Mouse (Mus musculus) CH12.LX (cell line): ENCODE results near the gene Nsun3. TPM values are rescaled to one million over a fixed set of nuclear protein-coding genes. Genes with fewer than 3 reads are reported as not detected.
A peak's percentile ranks its signal among the peaks of the same experiment; 100 is the strongest.

ENCODE experiments used
- DNase-seq: peaks from one replicate; pipeline ENCODE4 v3.0.0-alpha.2; 2013; ENCODE audit errors: extremely low read depth
- H3K27ac ChIP-seq: 2 replicates; pipeline ENCODE4 v1.5.1; 2012; ENCODE audit warnings: low read depth, mild to moderate bottlenecking, control low read depth, moderate library complexity; ENCODE audit not compliant: insufficient read depth
- H3K27me3 ChIP-seq: replicated peaks from 2 replicates; pipeline ENCODE3; 2012; ENCODE audit warnings: inconsistent platforms
- H3K36me3 ChIP-seq, 2 experiments: replicated peaks in 1 of 2; 2 replicates each; pipeline versions ENCODE3 to v1.6.1; 2012; ENCODE audit warnings: inconsistent platforms in 1 of 2, low read length in 1 of 2, mild to moderate bottlenecking in 1 of 2, mixed read lengths in 1 of 2, moderate library complexity in 1 of 2; ENCODE audit not compliant: control insufficient read depth in 1 of 2, insufficient read depth in 1 of 2
- H3K4me1 ChIP-seq, 2 experiments: 2 replicates each; pipeline ENCODE4 v1.6.1; 2012; ENCODE audit warnings: inconsistent platforms in 1 of 2, moderate library complexity in 1 of 2; ENCODE audit not compliant: insufficient read depth in 2 of 2, control insufficient read depth in 1 of 2
- H3K4me2 ChIP-seq: 2 replicates; pipeline ENCODE4 v1.6.1; 2012; ENCODE audit warnings: low read depth, mild to moderate bottlenecking, control low read depth; ENCODE audit not compliant: poor library complexity, insufficient read depth, severe bottlenecking
- H3K4me3 ChIP-seq, 3 experiments: fragments of 150-350 bp in 1 of 3; sonication (generic) in 1 of 3; replicated peaks in 1 of 3; 2 replicates each; pipeline versions ENCODE3 to v1.5.1; 2011 to 2012; ENCODE audit warnings: low read depth in 2 of 3, low read length in 2 of 3, mild to moderate bottlenecking in 2 of 3, moderate library complexity in 2 of 3, control low read depth in 1 of 3, improper control_type of control experiment in 1 of 3, inconsistent platforms in 1 of 3, mixed read lengths in 1 of 3; ENCODE audit not compliant: poor library complexity in 1 of 3
- H3K79me2 ChIP-seq: replicated peaks from 2 replicates; pipeline ENCODE4 v1.6.1; 2012; ENCODE audit warnings: mild to moderate bottlenecking, moderate library complexity; ENCODE audit not compliant: control insufficient read depth, poor library complexity, insufficient read depth, severe bottlenecking; ENCODE audit errors: extremely low read depth
- H3K9ac ChIP-seq: 2 replicates; pipeline ENCODE4 v1.6.1; 2012; ENCODE audit warnings: low read depth, mild to moderate bottlenecking, control low read depth, moderate library complexity; ENCODE audit not compliant: insufficient read depth
- H3K9me3 ChIP-seq: replicated peaks from 2 replicates; pipeline ENCODE3; 2012; ENCODE audit warnings: low read length, inconsistent platforms, mixed read lengths
- BHLHE40 ChIP-seq: IDR thresholded peaks from 2 replicates; pipeline ENCODE4 v1.6.1; 2011; ENCODE audit warnings: mild to moderate bottlenecking, low read depth, low read length, improper control_type of control experiment
- CHD1 ChIP-seq: IDR thresholded peaks from 2 replicates; pipeline ENCODE4 v1.6.1; 2012; ENCODE audit warnings: low read depth, low read length, improper control_type of control experiment, inconsistent platforms
- CHD2 ChIP-seq: IDR thresholded peaks from 2 replicates; pipeline ENCODE4 v1.6.1; 2011; ENCODE audit warnings: low read length, improper control_type of control experiment
- CTCF ChIP-seq, 2 experiments: IDR thresholded peaks in 1 of 2; conservative IDR thresholded peaks in 1 of 2; 2 replicates each; pipeline ENCODE4 v1.5.1; 2011 to 2012; ENCODE audit warnings: low read depth in 2 of 2, low read length in 2 of 2, improper control_type of control experiment in 1 of 2, inconsistent platforms in 1 of 2, mild to moderate bottlenecking in 1 of 2, moderate library complexity in 1 of 2
- ELF1 ChIP-seq: IDR thresholded peaks from 2 replicates; pipeline ENCODE4 v1.6.1; 2014; ENCODE audit warnings: low read depth, mild to moderate bottlenecking, inconsistent platforms, low read length, improper control_type of control experiment
- EP300 ChIP-seq: IDR thresholded peaks from 2 replicates; pipeline ENCODE4 v1.6.1; 2011; ENCODE audit warnings: low read length, improper control_type of control experiment
- ETS1 ChIP-seq: conservative IDR thresholded peaks from 2 replicates; pipeline ENCODE4 v1.6.1; 2012; ENCODE audit warnings: low read depth, mild to moderate bottlenecking, inconsistent platforms, low read length, improper control_type of control experiment, moderate library complexity
- GABPA ChIP-seq: IDR thresholded peaks from 2 replicates; pipeline ENCODE4 v1.6.1; 2012; ENCODE audit warnings: low read depth, low read length, improper control_type of control experiment, inconsistent platforms; ENCODE audit not compliant: insufficient replicate concordance
- HCFC1 ChIP-seq: IDR thresholded peaks from 2 replicates; pipeline ENCODE4 v1.6.1; 2012; ENCODE audit warnings: low read depth, mild to moderate bottlenecking, inconsistent platforms, low read length, improper control_type of control experiment
- IRF4 ChIP-seq: IDR thresholded peaks from 2 replicates; pipeline ENCODE4 v1.6.1; 2014; ENCODE audit warnings: low read depth, mild to moderate bottlenecking, inconsistent platforms, low read length, improper control_type of control experiment
- JUND ChIP-seq: conservative IDR thresholded peaks from 2 replicates; pipeline ENCODE4 v1.6.1; 2011; ENCODE audit warnings: low read depth, low read length, improper control_type of control experiment
- KAT2A ChIP-seq: IDR thresholded peaks from 2 replicates; pipeline ENCODE4 v1.6.1; 2012; ENCODE audit warnings: low read length, improper control_type of control experiment, inconsistent platforms; ENCODE audit not compliant: insufficient replicate concordance
- MAFK ChIP-seq: IDR thresholded peaks from 2 replicates; pipeline ENCODE4 v1.6.1; 2011; ENCODE audit warnings: low read length, improper control_type of control experiment; ENCODE audit not compliant: insufficient replicate concordance
- MAX ChIP-seq: IDR thresholded peaks from 2 replicates; pipeline ENCODE4 v1.6.1; 2011; ENCODE audit warnings: low read length, improper control_type of control experiment
- MAZ ChIP-seq: IDR thresholded peaks from 2 replicates; pipeline ENCODE4 v1.6.1; 2012; ENCODE audit warnings: low read depth, mild to moderate bottlenecking, inconsistent platforms, low read length, improper control_type of control experiment, moderate library complexity
- MXI1 ChIP-seq: IDR thresholded peaks from 2 replicates; pipeline ENCODE4 v1.6.1; 2011; ENCODE audit warnings: mild to moderate bottlenecking, low read depth, low read length, improper control_type of control experiment
- MYC ChIP-seq: IDR thresholded peaks from 2 replicates; pipeline ENCODE4 v1.6.1; 2011; ENCODE audit warnings: low read depth, mild to moderate bottlenecking, improper control_type of control experiment, low read length
- NELFE ChIP-seq: IDR thresholded peaks from 2 replicates; pipeline ENCODE4 v1.6.1; 2011; ENCODE audit warnings: low read depth, low read length, improper control_type of control experiment
- NRF1 ChIP-seq: IDR thresholded peaks from 2 replicates; pipeline ENCODE4 v1.6.1; 2014; ENCODE audit warnings: low read depth, mild to moderate bottlenecking, inconsistent platforms, low read length, improper control_type of control experiment, moderate library complexity
- PAX5 ChIP-seq: IDR thresholded peaks from 2 replicates; pipeline ENCODE4 v1.6.1; 2012; ENCODE audit warnings: low read length, inconsistent platforms, mixed read lengths
- POLR2A ChIP-seq: IDR thresholded peaks from 2 replicates; pipeline ENCODE4 v1.6.1; 2011; ENCODE audit warnings: low read depth, mild to moderate bottlenecking, improper control_type of control experiment, low read length
- POLR2AphosphoS2 ChIP-seq: IDR thresholded peaks from 2 replicates; pipeline ENCODE4 v1.6.1; 2011; ENCODE audit warnings: low read depth, low read length, improper control_type of control experiment
- RAD21 ChIP-seq: IDR thresholded peaks from 2 replicates; pipeline ENCODE4 v1.6.1; 2011; ENCODE audit warnings: low read depth, mild to moderate bottlenecking, low read length, improper control_type of control experiment, moderate library complexity
- RCOR1 ChIP-seq: conservative IDR thresholded peaks from 2 replicates; pipeline ENCODE4 v1.6.1; 2012; ENCODE audit warnings: low read depth, mild to moderate bottlenecking, inconsistent platforms, low read length, improper control_type of control experiment
- SIN3A ChIP-seq: IDR thresholded peaks from 2 replicates; pipeline ENCODE4 v1.6.1; 2012; ENCODE audit warnings: low read length, improper control_type of control experiment, inconsistent platforms
- SMC3 ChIP-seq: IDR thresholded peaks from 2 replicates; pipeline ENCODE4 v1.6.1; 2011; ENCODE audit warnings: low read depth, low read length, improper control_type of control experiment
- TBP ChIP-seq: conservative IDR thresholded peaks from 2 replicates; pipeline ENCODE4 v1.6.1; 2011; ENCODE audit warnings: low read depth, low read length, improper control_type of control experiment
- TCF12 ChIP-seq: IDR thresholded peaks from 2 replicates; pipeline ENCODE4 v1.6.1; 2014; ENCODE audit warnings: low read depth, mild to moderate bottlenecking, inconsistent platforms, low read length, improper control_type of control experiment
- UBTF ChIP-seq: IDR thresholded peaks from 2 replicates; pipeline ENCODE4 v1.6.1; 2012; ENCODE audit warnings: low read depth, mild to moderate bottlenecking, inconsistent platforms, low read length, improper control_type of control experiment, moderate library complexity
- USF2 ChIP-seq: conservative IDR thresholded peaks from 2 replicates; pipeline ENCODE4 v1.6.1; 2011; ENCODE audit warnings: low read depth, low read length, improper control_type of control experiment
- ZMIZ1 ChIP-seq: IDR thresholded peaks from 2 replicates; pipeline ENCODE4 v1.6.1; 2012; ENCODE audit warnings: low read depth, mild to moderate bottlenecking, inconsistent platforms, low read length, improper control_type of control experiment
- ZNF384 ChIP-seq: IDR thresholded peaks from 2 replicates; pipeline ENCODE4 v1.6.1; 2012; ENCODE audit warnings: low read depth, low read length, improper control_type of control experiment, inconsistent platforms
- dilution Hi-C: fragments of 300-500 bp; cut with MboI; formaldehyde crosslinking; loops from 2 replicates; pipeline ENCODE4 v1.14.3; 2020; ENCODE audit warnings: low sequenced_read_pairs; ENCODE audit not compliant: extremely low pct_unique_long_range_greater_than_20kb, extremely low pct_ligation_motif_present
- in situ Hi-C: fragments of 300-500 bp; cut with MboI; formaldehyde crosslinking; loops from 3 replicates; pipeline ENCODE4 v1.14.3; 2019; ENCODE audit warnings: low sequenced_read_pairs, low pct_ligation_motif_present, low pct_unique_long_range_greater_than_20kb, mixed read lengths
- polyA plus RNA-seq: library from polyadenylated mRNA; unstranded; fragments of >175 nt; gene quantifications from 2 replicates; pipeline ENCODE4 v1.2.1, GENCODE M21; 2012; ENCODE audit warnings: low read depth; ENCODE audit not compliant: insufficient read length
- total RNA-seq, 2 experiments: library from RNA; depleted of rRNA; stranded (reverse); fragments of 300-350 nt in 1 of 2; fragments of >200 nt in 1 of 2; gene quantifications; 2 replicates each; pipeline ENCODE4 v1.2.3; 2012 to 2014

Nsun3 gene
- 8.4 and 10.1 TPM in 2 replicates for total RNA-seq (2012; rRNA removed)
- 11.6 and 12.2 TPM in 2 replicates for total RNA-seq (2014; rRNA removed)
- polyA plus RNA-seq: 13.4 and 15.3 TPM in 2 replicates

- peaks cover 9 to 43% of the 10 kb centered on the region in 2 experiments for H3K4me1 ChIP-seq
- in situ Hi-C loops: no loop called here
- H3K27me3 ChIP-seq: no peaks in the 10 kb centered on the region
Observed at GRCm38 (mm10) chr16:62786621-62787331, at the start of gene Nsun3. Gene Nsun3, minus strand, starts transcription at chr16:62786818.

GRCm38 (mm10) chr16:62834016-62834735 lies 47.6 kb upstream of the Nsun3 start:
- Histone ChIP-seq H3K4me3 (no peak overlapping the region), H3K27me3 (no peaks in the 10 kb centered on the region), H3K9ac (0 out of 2 replicates have a peak overlapping the region, but pooled peaks have one; percentile 24), H3K4me2 (peak overlapping the region; percentile 69), H3K9me3 (no peaks in the 10 kb centered on the region), H3K27ac (peak overlapping the region; percentile 61), H3K4me1 (peaks cover 10 to 34% of the 10 kb centered on the region in 2 experiments), H3K79me2 (0 out of 2 replicates have a peak, but pooled peaks cover 4% of the 10 kb centered on the region), H3K36me3 (peaks cover 3% of the 10 kb centered on the region in 2 experiments)
- in situ Hi-C loops (loop anchor here (25.0 kb wide), 1 partner anchor 322 kb away; no protein-coding TSS in a partner anchor), dilution Hi-C loops (no loop called here)
- DNase-seq: peak; percentile 78
- TF ChIP-seq MXI1 (no peak), CHD2 (peak; percentile 58; the same call in 1 of the 2 replicates), RCOR1 (peak; percentile 87), KAT2A (no peak), BHLHE40 (0 out of 2 replicates have a peak, but pooled peaks have one; percentile 13), EP300 (peak; percentile 98), ZNF384 (no peak), GABPA (no peak), ELF1 (peak; percentile 44; the same call in 1 of the 2 replicates), USF2 (no peak), MAFK (no peak), ETS1 (peak; percentile 40; the same call in 1 of the 2 replicates), ZMIZ1 (no peak), CTCF (conservative IDR thresholded peaks at IDR 0.05 in 1 of 2, IDR thresholded peaks at IDR 0.05 in 1 of 2; ENCODE audit: low read depth in 2 of 2, low read length in 2 of 2) (no peak), POLR2AphosphoS2 (no peak), TBP (no peak), IRF4 (peak; percentile 98)

More at GRCm38 (mm10) chr16:62786621-62787331, at the start of gene Nsun3:
- peak; percentile 99 for TF ChIP-seq MAX
- peak; percentile 77; the same call in 1 of the 2 replicates for TF ChIP-seq UBTF
- TF ChIP-seq ZMIZ1: peak; percentile 83
- TF ChIP-seq PAX5: no peak
- peak; percentile 89 for TF ChIP-seq TBP
- peak; percentile 46; the same call in 1 of the 2 replicates for TF ChIP-seq IRF4
- TF ChIP-seq CHD1: peak; percentile 16; the same call in 1 of the 2 replicates
- peak; percentile 97 for TF ChIP-seq NELFE
- TF ChIP-seq POLR2AphosphoS2: peak; percentile 93
- no peak for TF ChIP-seq MAFK
- TF ChIP-seq ZNF384: no peak
- 0 out of 2 replicates have a peak, but pooled peaks have one; percentile 60 for TF ChIP-seq MAZ
- peak; percentile 88 for TF ChIP-seq HCFC1
- no peak for TF ChIP-seq JUND
- peak; percentile 100 for TF ChIP-seq CHD2
- peak; percentile 36 for TF ChIP-seq ETS1
- TF ChIP-seq TCF12: peak; percentile 93
- no peak for TF ChIP-seq CTCF (conservative IDR thresholded peaks at IDR 0.05 in 1 of 2, IDR thresholded peaks at IDR 0.05 in 1 of 2; ENCODE audit: low read depth in 2 of 2, low read length in 2 of 2)
- no peak for TF ChIP-seq SMC3
- peak; percentile 99 for TF ChIP-seq POLR2A
- TF ChIP-seq RAD21: no peak
- peak; percentile 96 for TF ChIP-seq SIN3A
- peak; percentile 72 for TF ChIP-seq BHLHE40
- 0 out of 2 replicates have a peak, but pooled peaks have one; percentile 76 for TF ChIP-seq KAT2A
- peak; percentile 93 for TF ChIP-seq MYC
- peak; percentile 23; the same call in 1 of the 2 replicates for TF ChIP-seq NRF1
- TF ChIP-seq ELF1: peak; percentile 100
- TF ChIP-seq MXI1: peak; percentile 78
- Histone ChIP-seq H3K4me3 (peak within 1 kb of the TSS; percentile 69 to 90 (median 88)), H3K4me2 (peak within 1 kb of the TSS; percentile 98), H3K9ac (peak within 1 kb of the TSS; percentile 93), H3K79me2 (peaks cover 21% of the 10 kb centered on the region), H3K36me3 (peaks cover 6 to 33% of the 10 kb centered on the region in 2 experiments), H3K9me3 (no peaks in the 10 kb centered on the region), H3K27ac (peak within 1 kb of the TSS; percentile 72)
- peak; percentile 100 for DNase-seq
- dilution Hi-C loops: no loop called here
